Mouse (Mus musculus): ENCODE measurements around the gene Otog. TPM values are rescaled to one million over a fixed set of nuclear protein-coding genes. Genes with fewer than 3 reads are reported as not detected.

The Otog gene
- polyA plus RNA-seq (2012; fragmentation: generic; extraction: Trizol) = under 1 TPM; under 0.01 to 0.04 TPM

GRCm38 (mm10) chr7:46240696-46241095, at the start of gene Otog:
Gene Otog, plus strand, starts transcription at chr7:46240987.

GRCm38 (mm10) chr7:46238346-46238745, 2.4 kb upstream of the Otog start, which contains the start of gene Ush1c:
Gene Ush1c, minus strand, starts transcription at chr7:46238503.

Other genes starting within 250 kb of the Otog start
- under 1 TPM in 1 of 2 experiments, not detected in 1; 0.01 TPM for gene Abcc6, start 210.7 kb upstream of the Otog start, polyA plus RNA-seq (2012; fragmentation: generic; extraction: Trizol)
- gene Nomo1, start 207.3 kb upstream of the Otog start, polyA plus RNA-seq (2012; fragmentation: generic; extraction: Trizol) = 10 to 100 TPM; 22.3 to 32.0 TPM
- not detected for gene Kcnj11, start 140.2 kb upstream of the Otog start, polyA plus RNA-seq (2012; fragmentation: generic; extraction: Trizol)
- under 1 TPM in 1 of 2 experiments, not detected in 1; 0.13 TPM for gene Abcc8, start 61.0 kb upstream of the Otog start, polyA plus RNA-seq (2012; fragmentation: generic; extraction: Trizol)
- gene Ush1c, start 2.5 kb upstream of the Otog start, polyA plus RNA-seq (2012; fragmentation: generic; extraction: Trizol) = not detected
- not detected for gene Myod1, start 135.5 kb downstream of the Otog start, polyA plus RNA-seq (2012; fragmentation: generic; extraction: Trizol)
- gene Kcnc1, start 155.5 kb downstream of the Otog start, polyA plus RNA-seq (2012; fragmentation: generic; extraction: Trizol) = not detected

Measured in C3H10T1/2 (cell line).